Mouse (Mus musculus) megakaryocyte, embryonic 14.5 days (primary cell): ENCODE results near the gene Socs5.

Source experiments
- FLI1 ChIP-seq: IDR thresholded peaks from 2 replicates; pipeline ENCODE4 v1.6.1; 2012; ENCODE audit warnings: low read length, inconsistent platforms, mixed read lengths
- GATA1 ChIP-seq: IDR thresholded peaks from 3 replicates; pipeline ENCODE4 v1.6.1; 2012; ENCODE audit warnings: mixed read lengths, low read length, inconsistent platforms, borderline replicate concordance

GRCm38 (mm10) chr17:87170364-87170763 is 62.9 kb downstream of the Socs5 start:
- TF ChIP-seq GATA1 (no peak), FLI1 (no peak)
